Mouse (Mus musculus) G1E (cell line): Measurements from ENCODE around the gene Fbxw2.

ENCODE experiments used
- CTCF ChIP-seq: IDR thresholded peaks from 2 replicates; pipeline ENCODE4 v1.5.1; 2012; ENCODE audit warnings: low read depth, low read length, inconsistent platforms, mixed read lengths
- GATA1 ChIP-seq: IDR thresholded peaks from 2 replicates; pipeline ENCODE4 v1.6.1; 2012; ENCODE audit warnings: borderline replicate concordance, low read length, inconsistent platforms, mixed read lengths
- TAL1 ChIP-seq: conservative IDR thresholded peaks from 2 replicates; pipeline ENCODE4 v1.6.1; 2012; ENCODE audit warnings: low read depth, low read length, inconsistent platforms, mixed read lengths

DNA sequence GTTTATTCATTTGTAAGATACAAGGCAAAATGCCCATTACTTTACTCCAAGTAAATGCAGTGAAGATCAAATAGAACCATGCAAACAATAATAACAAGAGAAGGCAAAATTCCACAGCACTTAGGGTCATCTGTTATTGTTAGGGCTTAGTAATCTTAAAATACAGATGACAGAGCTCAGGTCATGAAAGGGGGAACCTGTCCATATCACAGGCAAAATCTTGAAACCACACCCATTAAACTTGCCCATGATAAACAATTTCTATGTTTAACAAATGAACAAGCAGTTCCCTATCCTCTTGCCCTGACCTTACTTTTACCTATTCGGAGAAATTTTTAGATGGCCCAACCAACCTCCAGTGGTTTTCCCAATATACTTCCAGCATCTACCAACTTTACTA lies 16.5 kb downstream of the Fbxw2 start:
- TF ChIP-seq CTCF (no peak), GATA1 (no peak), TAL1 (peak; percentile 47; the same call in 1 of the 2 replicates)
